Mouse (Mus musculus): ENCODE measurements at regions not wholly inside any gene's neighbourhood (a gene's known extent, or its start where the extent isn't known, plus 50 kb on each side); places are given as distances from the start of the nearest gene placed in this dataset.

DNA sequence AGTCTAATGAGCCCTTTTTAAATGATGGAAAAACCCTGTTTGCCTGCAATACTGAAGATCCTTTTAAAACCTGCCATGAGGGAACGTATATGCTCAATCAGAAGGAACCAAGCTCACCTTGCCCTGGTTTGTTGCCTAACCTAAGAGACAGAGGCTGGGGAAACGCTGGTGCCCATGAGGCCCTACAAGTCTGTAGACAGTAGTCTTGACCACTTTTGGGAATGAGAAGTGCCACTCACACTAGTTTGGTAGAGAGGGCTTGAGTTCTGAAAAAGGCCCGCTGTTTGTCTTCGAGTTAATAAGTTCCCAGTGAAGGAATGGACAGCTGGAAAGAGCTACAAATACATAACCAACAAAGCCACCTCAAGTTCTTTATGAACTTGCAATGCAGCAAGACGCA, 306.4 kb upstream of the 4930412O13Rik start:
- no peak for ATAC-seq (ENCODE audit: insufficient number of reproducible peaks, low FRiP score, low TSS enrichment)

GRCm38 (mm10) chr2:9577868-9578267, 303.2 kb upstream of the 4930412O13Rik start:
- no peak for ATAC-seq (ENCODE audit: insufficient number of reproducible peaks, low FRiP score, low TSS enrichment)

DNA sequence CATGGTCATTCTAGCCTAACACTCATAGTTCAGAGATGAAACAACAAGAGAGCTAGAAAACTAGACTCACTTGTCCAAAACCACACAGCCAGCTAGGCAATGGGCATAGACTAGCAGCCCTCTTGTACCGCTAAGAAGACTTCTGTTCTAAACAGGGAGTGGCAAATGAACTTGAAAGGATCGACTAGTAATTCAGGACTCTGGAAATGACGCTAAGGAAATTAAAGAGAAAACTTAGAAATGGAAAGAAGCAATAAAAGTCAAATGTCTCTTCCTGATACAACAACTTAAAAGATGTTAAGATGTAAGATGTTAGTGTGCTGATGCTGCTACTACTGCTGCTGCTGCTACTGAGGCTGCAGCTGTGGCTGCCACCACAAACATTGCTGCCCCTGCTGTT, 293.7 kb upstream of the 4930412O13Rik start:
- ATAC-seq (ENCODE audit: insufficient number of reproducible peaks, low FRiP score, low TSS enrichment) = no peak

GRCm38 (mm10) chr2:9589200-9589599, 291.9 kb upstream of the 4930412O13Rik start:
- no peak for ATAC-seq (ENCODE audit: insufficient number of reproducible peaks, low FRiP score, low TSS enrichment)

- ATAC-seq (ENCODE audit: insufficient number of reproducible peaks, low FRiP score, low TSS enrichment) = no peak
These were observed 288.5 kb upstream of the 4930412O13Rik start for GRCm38 (mm10) chr2:9592531-9592930.

DNA sequence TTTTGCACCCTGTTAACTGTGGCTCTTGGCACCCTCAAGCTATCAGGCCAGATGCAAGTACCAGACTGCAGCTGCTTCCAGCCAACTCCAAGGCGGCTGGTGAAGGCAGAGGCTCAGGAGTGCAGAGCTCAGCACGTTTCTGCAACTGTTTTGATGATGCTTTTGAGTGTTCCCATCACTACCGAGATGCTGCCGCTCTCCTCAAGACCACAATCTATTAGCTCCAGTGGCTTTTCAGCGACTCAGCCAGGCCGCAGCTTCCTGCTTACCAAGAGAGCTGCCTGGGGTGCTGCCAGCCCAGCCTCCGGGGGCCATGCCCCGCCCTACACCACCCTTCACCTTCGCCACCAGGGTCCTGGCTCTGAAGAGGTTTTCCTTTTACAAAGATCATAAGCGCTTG, 287.1 kb upstream of the 4930412O13Rik start:
- no peak for ATAC-seq (ENCODE audit: insufficient number of reproducible peaks, low FRiP score, low TSS enrichment)

DNA sequence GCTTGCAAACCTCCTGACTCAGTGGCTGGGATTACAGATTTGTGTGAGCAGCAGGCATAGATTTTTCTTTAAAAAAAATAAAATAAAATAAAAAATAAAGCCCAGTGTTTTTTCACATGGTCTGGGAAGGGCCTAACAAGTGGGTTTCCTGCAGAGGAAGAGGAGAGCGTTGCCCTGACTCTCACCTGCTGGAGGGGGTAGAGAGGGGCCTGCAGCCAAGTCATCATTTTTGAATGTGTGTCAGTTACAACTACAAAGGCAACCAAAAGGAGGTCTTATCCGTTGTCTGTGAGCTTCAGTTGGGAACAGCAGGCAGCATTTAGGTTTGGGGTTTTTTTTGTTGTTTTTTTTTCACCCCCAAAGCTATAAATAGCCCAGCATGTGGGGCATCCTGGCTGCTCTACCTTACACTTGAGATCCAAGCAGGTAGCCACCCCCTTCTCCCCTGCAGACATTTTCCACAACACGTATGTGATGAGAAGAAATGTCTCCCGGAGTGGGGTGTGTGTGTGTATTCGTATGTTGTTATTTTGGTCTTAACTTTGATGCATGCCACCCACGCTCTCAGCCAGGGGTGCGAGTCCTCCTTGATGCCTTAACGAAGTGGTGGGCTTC, 285.7 kb upstream of the 4930412O13Rik start:
- no peak for ATAC-seq (ENCODE audit: insufficient number of reproducible peaks, low FRiP score, low TSS enrichment)

- ATAC-seq (ENCODE audit: insufficient number of reproducible peaks, low FRiP score, low TSS enrichment) = no peak
These were observed 284.9 kb upstream of the 4930412O13Rik start for GRCm38 (mm10) chr2:9596135-9596534.

DNA sequence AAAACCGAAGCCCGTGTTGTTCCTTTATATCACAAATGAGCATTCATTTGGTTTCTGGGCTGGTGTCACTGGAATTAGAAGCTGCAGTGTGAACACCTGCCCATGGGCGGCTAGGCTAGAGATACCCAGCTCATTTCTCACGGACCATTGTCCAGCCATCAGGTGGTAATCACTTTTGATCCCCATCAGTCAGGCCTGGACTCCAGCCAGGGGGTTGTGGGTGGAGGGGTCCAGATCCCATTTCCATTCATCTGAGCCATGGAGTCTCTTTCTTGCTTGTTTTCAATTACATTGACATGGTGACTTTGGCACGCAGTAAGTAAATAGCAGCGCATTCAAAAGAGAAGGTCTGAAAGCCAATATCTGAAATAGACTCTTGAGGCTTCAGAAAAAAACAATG, 276.1 kb upstream of the 4930412O13Rik start:
- ATAC-seq (ENCODE audit: insufficient number of reproducible peaks, low FRiP score, low TSS enrichment) = no peak

DNA sequence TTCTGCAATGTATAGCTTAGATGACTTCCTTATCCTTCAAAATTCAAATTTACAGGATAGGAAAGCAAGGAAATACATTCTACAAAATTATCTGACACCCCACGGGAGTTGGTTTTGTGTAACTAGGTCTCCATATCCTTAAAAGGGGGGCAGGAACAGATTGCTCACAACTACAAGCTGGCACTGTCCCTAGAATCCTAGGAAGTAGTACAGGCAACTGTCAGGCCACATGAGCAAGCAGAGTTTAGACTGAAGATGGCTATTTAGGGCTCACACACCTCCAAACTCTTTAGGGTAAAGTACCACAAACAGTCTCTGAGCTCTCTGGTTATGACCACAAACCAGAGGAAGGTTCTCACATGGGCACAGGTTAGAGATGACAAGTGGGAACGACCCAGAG, 273.5 kb upstream of the 4930412O13Rik start:
- ATAC-seq (ENCODE audit: insufficient number of reproducible peaks, low FRiP score, low TSS enrichment) = peak; percentile 74; the same call in 1 of the 2 replicates

DNA sequence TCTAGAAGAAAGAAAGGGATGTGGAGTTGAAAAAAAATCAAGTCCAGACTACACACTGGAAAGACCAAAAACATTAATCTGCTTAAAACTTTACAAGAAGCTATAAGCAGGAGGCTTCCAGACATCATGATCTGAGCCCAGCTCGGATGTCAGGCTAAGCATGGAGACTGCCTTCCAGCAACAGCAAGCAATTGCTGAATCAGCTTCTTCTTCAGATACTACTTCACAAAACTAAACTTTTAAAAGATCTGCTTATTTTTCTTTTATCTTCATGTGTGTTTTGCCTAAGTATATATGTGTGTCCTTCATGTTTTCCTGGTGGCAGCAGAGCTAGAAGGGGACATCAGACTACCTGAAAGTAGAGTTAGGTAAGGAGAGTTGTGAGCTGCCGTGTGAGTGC, 266.6 kb upstream of the 4930412O13Rik start:
- no peak for ATAC-seq (ENCODE audit: insufficient number of reproducible peaks, low FRiP score, low TSS enrichment)

GRCm38 (mm10) chr2:9616292-9616691, 264.8 kb upstream of the 4930412O13Rik start:
- ATAC-seq (ENCODE audit: insufficient number of reproducible peaks, low FRiP score, low TSS enrichment) = no peak

DNA sequence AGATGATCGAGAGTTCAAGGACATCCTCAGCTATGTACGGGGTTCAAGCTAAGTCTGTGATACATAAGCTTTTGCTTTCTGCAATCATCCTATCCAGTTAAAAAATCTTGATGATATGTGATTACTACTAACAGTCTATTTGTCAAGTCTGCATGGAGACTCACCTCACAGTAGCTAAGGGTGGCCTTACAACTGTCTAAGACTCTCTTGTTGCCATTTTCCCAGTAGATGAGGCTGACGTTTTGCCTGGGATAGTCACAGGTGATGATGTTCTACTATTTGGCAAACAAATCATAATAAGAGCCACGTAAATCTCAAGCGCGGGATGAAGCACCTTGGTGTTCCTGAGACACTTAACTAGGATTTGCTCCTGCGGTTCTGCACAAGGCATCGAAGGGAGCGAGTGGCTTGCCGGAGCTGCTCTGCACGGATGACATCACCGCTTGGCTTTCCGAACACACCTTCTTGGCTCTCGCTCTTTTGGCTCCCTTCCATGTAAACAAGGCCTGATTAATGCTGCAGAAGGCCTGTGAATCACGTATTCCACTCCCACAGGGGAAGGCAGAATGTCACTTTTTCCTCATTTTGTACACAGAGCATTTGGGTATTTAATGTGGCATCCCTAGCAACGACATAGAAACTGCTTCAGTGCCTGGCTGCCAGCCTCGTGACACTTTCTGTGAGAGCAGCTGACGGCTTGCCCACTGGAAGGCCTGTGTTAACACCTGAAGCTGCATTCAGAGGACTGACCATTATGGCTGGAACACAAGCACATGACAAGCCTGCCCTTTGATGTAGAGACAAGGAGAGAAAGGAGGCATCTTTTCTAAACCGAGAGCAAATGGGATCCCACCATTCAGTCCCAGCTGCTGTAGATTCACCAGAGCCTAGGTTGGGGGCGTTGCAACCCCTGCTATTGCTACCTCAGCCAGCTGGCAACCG, 260.5 kb upstream of the 4930412O13Rik start:
- ATAC-seq (ENCODE audit: insufficient number of reproducible peaks, low FRiP score, low TSS enrichment) = peak; percentile 86

- ATAC-seq (ENCODE audit: insufficient number of reproducible peaks, low FRiP score, low TSS enrichment) = no peak
These were observed 257.4 kb upstream of the 4930412O13Rik start for GRCm38 (mm10) chr2:9623702-9624101.

DNA sequence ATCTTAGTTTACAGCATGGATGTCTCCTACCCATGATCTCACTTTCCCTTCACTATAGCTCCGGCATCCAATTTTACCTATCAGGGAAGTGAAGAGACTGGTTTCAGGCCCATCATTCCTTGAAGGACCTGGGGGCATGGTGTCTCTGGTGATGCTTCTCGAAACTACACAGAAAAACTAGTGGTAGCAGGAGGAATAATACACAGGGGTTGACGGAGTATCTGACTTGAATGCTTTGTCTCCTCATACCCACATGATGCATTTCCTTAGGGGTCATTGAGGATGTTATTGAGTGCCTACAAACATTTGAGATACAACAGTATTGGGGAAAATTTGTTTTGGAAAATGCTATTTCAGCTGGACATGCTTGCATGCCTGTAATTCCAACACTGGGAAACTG, 253.0 kb upstream of the 4930412O13Rik start:
- ATAC-seq (ENCODE audit: insufficient number of reproducible peaks, low FRiP score, low TSS enrichment) = no peak

GRCm38 (mm10) chr2:9632719-9633446, 248.2 kb upstream of the 4930412O13Rik start:
- 0 out of 2 replicates have a peak, but pooled peaks have one; percentile 17 for ATAC-seq (ENCODE audit: insufficient number of reproducible peaks, low FRiP score, low TSS enrichment)

- no peak for ATAC-seq (ENCODE audit: insufficient number of reproducible peaks, low FRiP score, low TSS enrichment)
These were observed 241.8 kb upstream of the 4930412O13Rik start for GRCm38 (mm10) chr2:9639262-9639661.

DNA sequence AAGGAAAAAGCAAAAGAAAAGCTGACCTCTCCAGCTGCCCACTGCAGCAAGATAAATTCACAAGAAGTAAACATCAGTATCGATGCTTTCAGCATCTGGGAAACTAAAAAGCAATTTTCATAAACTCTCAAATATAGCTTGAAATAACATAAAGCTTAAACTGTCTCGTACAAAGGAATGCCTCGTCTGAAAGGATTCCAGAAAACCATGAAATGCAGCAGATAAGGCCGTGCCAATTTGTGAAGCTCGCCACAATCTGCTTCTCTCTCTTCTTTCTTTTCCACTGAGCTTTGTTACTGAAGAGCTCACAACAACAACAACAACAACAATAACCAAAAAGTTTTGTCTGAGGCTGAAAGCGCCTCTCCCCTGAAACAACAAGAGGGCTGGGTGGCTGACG, 239.4 kb upstream of the 4930412O13Rik start:
- ATAC-seq (ENCODE audit: insufficient number of reproducible peaks, low FRiP score, low TSS enrichment) = no peak

- no peak for ATAC-seq (ENCODE audit: insufficient number of reproducible peaks, low FRiP score, low TSS enrichment)
These were observed 238.6 kb upstream of the 4930412O13Rik start for GRCm38 (mm10) chr2:9642411-9642810.

DNA sequence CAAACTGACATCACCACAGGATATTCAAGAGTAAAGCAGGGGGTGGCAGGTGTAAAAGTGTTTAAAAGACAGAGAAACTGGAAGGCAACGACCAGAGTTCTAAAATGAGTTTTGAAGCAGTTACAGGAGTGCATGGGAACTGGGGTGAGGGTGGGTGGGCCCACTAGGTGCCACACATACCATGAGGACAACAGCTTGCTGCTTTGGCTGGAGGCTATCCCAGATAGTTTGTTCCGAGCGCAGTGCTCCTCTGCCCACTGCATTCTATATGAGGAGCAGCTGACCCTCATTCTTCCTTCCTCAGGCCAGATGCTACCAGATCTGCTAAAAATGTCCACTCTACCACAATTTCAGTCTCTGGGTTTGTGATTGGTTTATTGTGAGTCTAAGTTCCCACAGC, 234.6 kb upstream of the 4930412O13Rik start:
- no peak for ATAC-seq (ENCODE audit: insufficient number of reproducible peaks, low FRiP score, low TSS enrichment)

- no peak for ATAC-seq (ENCODE audit: insufficient number of reproducible peaks, low FRiP score, low TSS enrichment)
These were observed 234.1 kb upstream of the 4930412O13Rik start for GRCm38 (mm10) chr2:9646963-9647362.

Data from cerebellum, adult (tissue).